Mouse (Mus musculus) G1E (cell line): ENCODE results near the gene Rell1. TPM values are rescaled to one million over a fixed set of nuclear protein-coding genes. Genes with fewer than 3 reads are reported as not detected.
A peak's percentile ranks its signal among the peaks of the same experiment; 100 is the strongest.

ENCODE experiments used
- ATAC-seq: 2 replicates; pipeline ENCODE4 v1.8.0; 2016; ENCODE audit warnings: mild to moderate bottlenecking; ENCODE audit not compliant: insufficient number of reproducible peaks, poor library complexity, low FRiP score, severe bottlenecking; ENCODE audit errors: extremely low read depth
- DNase-seq: peaks from one replicate; pipeline ENCODE4 v3.0.0; 2012; ENCODE audit warnings: low spot score
- H3K27me3 ChIP-seq: 2 replicates; pipeline ENCODE4 v1.6.1; 2012; ENCODE audit warnings: mild to moderate bottlenecking, low read length, inconsistent platforms; ENCODE audit not compliant: insufficient read depth
- H3K36me3 ChIP-seq: replicated peaks from 2 replicates; pipeline ENCODE3; 2012; ENCODE audit warnings: mild to moderate bottlenecking, inconsistent platforms
- H3K4me1 ChIP-seq: 2 replicates; pipeline ENCODE4 v1.6.1; 2012; ENCODE audit warnings: low read depth, low read length, inconsistent platforms, mixed read lengths; ENCODE audit not compliant: insufficient read depth
- H3K4me3 ChIP-seq: 2 replicates; pipeline ENCODE4 v1.5.1; 2012; ENCODE audit warnings: low read depth, mild to moderate bottlenecking, inconsistent platforms, low read length, moderate library complexity, mixed read lengths
- H3K9me3 ChIP-seq: replicated peaks from 2 replicates; pipeline ENCODE4 v1.6.1; 2012; ENCODE audit warnings: inconsistent platforms
- CTCF ChIP-seq: IDR thresholded peaks from 2 replicates; pipeline ENCODE4 v1.5.1; 2012; ENCODE audit warnings: low read depth, low read length, inconsistent platforms, mixed read lengths
- GATA1 ChIP-seq: IDR thresholded peaks from 2 replicates; pipeline ENCODE4 v1.6.1; 2012; ENCODE audit warnings: borderline replicate concordance, low read length, inconsistent platforms, mixed read lengths
- GATA2 ChIP-seq: IDR thresholded peaks from 2 replicates; pipeline ENCODE4 v1.6.1; 2012; ENCODE audit warnings: low read depth, low read length, inconsistent platforms, borderline replicate concordance
- POLR2AphosphoS5 ChIP-seq: IDR thresholded peaks from 2 replicates; pipeline ENCODE4 v1.6.1; 2012; ENCODE audit warnings: low read depth, low read length, inconsistent platforms; ENCODE audit not compliant: insufficient replicate concordance
- TAL1 ChIP-seq: conservative IDR thresholded peaks from 2 replicates; pipeline ENCODE4 v1.6.1; 2012; ENCODE audit warnings: low read depth, low read length, inconsistent platforms, mixed read lengths
- polyA plus RNA-seq: library from polyadenylated mRNA; stranded (reverse); fragments of >175 nt; gene quantifications from 2 replicates; pipeline ENCODE4 v1.2.3, GENCODE M21; 2012
- total RNA-seq, 2 experiments: library from RNA; stranded (forward) in 1 of 2; stranded (reverse) in 1 of 2; fragments of 200-1000 nt in 1 of 2; fragments of >200 nt in 1 of 2; fragmentation: Nextera tagmentation in 1 of 2; gene quantifications; 2 replicates each; pipeline ENCODE4 v1.2.3; 2014 to 2017

Rell1 gene
- total and polyA plus RNA-seq, 3 experiments, result 11.9 to 13.5 (median 12.1) TPM

DNA sequence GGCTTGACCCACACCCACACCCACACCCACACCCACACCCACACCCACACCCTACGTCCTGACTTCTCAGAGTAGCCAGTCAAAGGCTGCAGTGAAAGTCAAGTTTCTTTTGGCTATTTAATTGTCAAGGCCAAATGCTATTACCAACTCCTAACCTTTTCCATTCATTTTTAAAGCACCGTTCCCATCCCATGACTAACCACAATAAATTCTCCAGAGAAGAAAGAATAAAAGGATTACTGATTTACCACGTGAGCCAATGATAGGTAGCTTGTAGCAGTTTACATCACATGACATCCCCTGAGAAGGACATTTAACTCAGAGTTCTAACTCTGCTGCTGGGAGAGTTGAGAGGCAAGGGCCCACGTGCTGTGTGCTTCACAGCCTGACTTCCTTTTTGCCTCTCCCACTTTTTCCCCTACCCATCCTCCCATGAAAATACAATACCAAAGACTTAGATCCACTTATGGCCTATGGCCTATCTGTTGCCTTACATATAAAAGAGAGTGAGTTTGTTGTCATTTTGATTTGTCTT lies 37.8 kb downstream of the Rell1 start:
- no peak for DNase-seq

GRCm38 (mm10) chr5:63925035-63925628 lies 43.6 kb downstream of the Rell1 start:
- Histone ChIP-seq H3K4me3 (no peak overlapping the region), H3K36me3 (peaks cover 72% of the 10 kb centered on the region), H3K27me3 (no peaks in the 10 kb centered on the region), H3K4me1 (no peaks in the 10 kb centered on the region), H3K9me3 (peaks cover 7% of the 10 kb centered on the region)
- DNase-seq (no peak), ATAC-seq (no peak)
- no peak for TF ChIP-seq GATA1
- no peak for TF ChIP-seq CTCF
- no peak for TF ChIP-seq POLR2AphosphoS5
- TF ChIP-seq TAL1, result no peak
- no peak for TF ChIP-seq GATA2

More for the DNA sequence above, 37.8 kb downstream of the Rell1 start:
- Histone ChIP-seq H3K4me3 (no peak overlapping the region), H3K9me3 (peaks cover 7% of the 10 kb centered on the region), H3K27me3 (no peaks in the 10 kb centered on the region), H3K4me1 (no peaks in the 10 kb centered on the region), H3K36me3 (peaks cover 71% of the 10 kb centered on the region)
- ATAC-seq, result no peak
- no peak for TF ChIP-seq TAL1

DNA sequence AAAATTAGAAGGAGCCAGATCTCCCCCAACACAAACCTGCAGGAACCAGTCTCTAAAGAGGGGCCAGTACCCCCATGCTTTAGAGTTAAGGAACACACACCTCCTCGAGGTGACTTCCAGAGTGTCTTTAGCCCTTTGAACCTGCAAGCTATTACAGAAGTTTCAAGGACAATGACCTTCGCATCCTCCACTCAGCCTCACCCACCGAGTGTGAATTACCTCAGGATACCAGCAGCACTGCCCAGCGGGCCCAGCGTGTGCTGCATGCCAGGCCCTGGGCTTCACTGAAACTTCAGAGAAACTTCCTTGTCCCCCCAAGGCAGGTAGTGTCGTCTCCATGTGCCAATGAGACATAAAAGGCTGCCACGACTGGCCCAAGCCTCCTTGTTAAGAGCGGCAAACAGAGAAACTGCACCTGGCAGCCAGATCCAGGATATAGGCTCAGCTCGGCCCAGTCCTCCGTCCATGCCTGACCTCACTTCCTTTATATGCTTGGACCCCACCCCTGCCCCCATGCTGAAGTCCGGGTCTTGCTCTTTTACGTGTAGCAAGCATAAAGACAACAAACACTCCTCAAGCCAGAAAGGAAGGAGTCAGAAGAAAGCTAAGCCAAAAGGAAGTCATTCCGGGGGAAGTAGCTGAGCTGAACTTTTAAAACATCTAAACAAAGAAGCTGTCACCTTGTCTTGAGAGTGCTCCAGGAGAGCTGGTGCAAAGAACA lies 45.2 kb downstream of the Rell1 start:
- ATAC-seq (no peak), DNase-seq (no peak)
- Histone ChIP-seq H3K4me3 (no peak overlapping the region), H3K36me3 (peaks cover 61% of the 10 kb centered on the region), H3K9me3 (peaks cover 7% of the 10 kb centered on the region), H3K27me3 (no peaks in the 10 kb centered on the region), H3K4me1 (no peaks in the 10 kb centered on the region)
- TF ChIP-seq GATA1 (no peak), POLR2AphosphoS5 (no peak), TAL1 (no peak), GATA2 (no peak), CTCF (no peak)

DNA sequence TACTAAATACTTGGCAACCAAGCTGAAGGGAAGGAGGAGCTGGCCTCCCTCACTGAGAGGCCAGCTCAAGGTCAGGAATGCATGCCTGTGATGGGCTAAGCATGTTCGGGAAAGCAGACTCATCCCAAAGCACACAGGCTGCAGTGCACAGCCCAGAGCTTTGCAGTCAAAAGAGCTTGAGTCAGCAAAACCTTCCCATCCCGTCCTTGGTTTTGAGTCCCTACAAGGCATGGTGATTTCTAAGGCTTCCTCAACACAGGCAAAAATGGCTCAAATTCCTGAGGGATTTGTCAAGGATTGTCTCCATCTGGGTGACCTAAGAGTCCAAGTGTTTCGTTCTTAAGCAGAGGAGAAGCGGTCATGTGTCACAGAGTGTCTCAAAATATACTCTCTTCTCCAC lies 50.5 kb downstream of the Rell1 start:
- no peak for DNase-seq
- no peak for TF ChIP-seq GATA2
- no peak for TF ChIP-seq GATA1
- no peak for TF ChIP-seq TAL1
- no peak for TF ChIP-seq CTCF
- TF ChIP-seq POLR2AphosphoS5, result no peak
- H3K27me3 ChIP-seq, result no peaks in the 10 kb centered on the region

GRCm38 (mm10) chr5:63916457-63917139 lies 52.1 kb downstream of the Rell1 start:
- Histone ChIP-seq H3K9me3 (no peaks in the 10 kb centered on the region), H3K27me3 (no peaks in the 10 kb centered on the region), H3K4me1 (no peaks in the 10 kb centered on the region), H3K4me3 (no peak overlapping the region), H3K36me3 (peaks cover 18% of the 10 kb centered on the region)
- ATAC-seq, result peak; percentile 8; the same call in 1 of the 2 replicates
- no peak for DNase-seq
- TF ChIP-seq CTCF (no peak), TAL1 (no peak), GATA1 (no peak), GATA2 (no peak), POLR2AphosphoS5 (no peak)

More for the DNA sequence above, 50.5 kb downstream of the Rell1 start:
- H3K4me1 ChIP-seq, result no peaks in the 10 kb centered on the region
- H3K4me3 ChIP-seq, result no peak overlapping the region
- peaks cover 28% of the 10 kb centered on the region for H3K36me3 ChIP-seq
- no peak for ATAC-seq
- H3K9me3 ChIP-seq, result no peaks in the 10 kb centered on the region

- TF ChIP-seq GATA2, result no peak
- no peak for TF ChIP-seq GATA1
- no peak for TF ChIP-seq CTCF
- no peak for TF ChIP-seq TAL1
- TF ChIP-seq POLR2AphosphoS5, result no peak
- no peaks in the 10 kb centered on the region for H3K27me3 ChIP-seq
- DNase-seq (no peak), ATAC-seq (no peak)
- H3K36me3 ChIP-seq, result peaks cover 28% of the 10 kb centered on the region
- no peaks in the 10 kb centered on the region for H3K9me3 ChIP-seq
- no peak overlapping the region for H3K4me3 ChIP-seq
- no peaks in the 10 kb centered on the region for H3K4me1 ChIP-seq
These were observed 53.8 kb downstream of the Rell1 start for GRCm38 (mm10) chr5:63914896-63915295.
